Mouse (Mus musculus) ovary, adult 18-20 months (tissue): ENCODE data around the gene Nlrc4.
"Not testable (repeated sequence)": the region's sequence is repeated elsewhere in the genome, so short reads cannot be mapped to it uniquely, and the experiment has no call there.

Experiments
- DNase-seq: peaks from one replicate; pipeline ENCODE4 v3.0.0; 2022; ENCODE audit warnings: low spot score, mixed read lengths

Nlrc4 gene

DNA sequence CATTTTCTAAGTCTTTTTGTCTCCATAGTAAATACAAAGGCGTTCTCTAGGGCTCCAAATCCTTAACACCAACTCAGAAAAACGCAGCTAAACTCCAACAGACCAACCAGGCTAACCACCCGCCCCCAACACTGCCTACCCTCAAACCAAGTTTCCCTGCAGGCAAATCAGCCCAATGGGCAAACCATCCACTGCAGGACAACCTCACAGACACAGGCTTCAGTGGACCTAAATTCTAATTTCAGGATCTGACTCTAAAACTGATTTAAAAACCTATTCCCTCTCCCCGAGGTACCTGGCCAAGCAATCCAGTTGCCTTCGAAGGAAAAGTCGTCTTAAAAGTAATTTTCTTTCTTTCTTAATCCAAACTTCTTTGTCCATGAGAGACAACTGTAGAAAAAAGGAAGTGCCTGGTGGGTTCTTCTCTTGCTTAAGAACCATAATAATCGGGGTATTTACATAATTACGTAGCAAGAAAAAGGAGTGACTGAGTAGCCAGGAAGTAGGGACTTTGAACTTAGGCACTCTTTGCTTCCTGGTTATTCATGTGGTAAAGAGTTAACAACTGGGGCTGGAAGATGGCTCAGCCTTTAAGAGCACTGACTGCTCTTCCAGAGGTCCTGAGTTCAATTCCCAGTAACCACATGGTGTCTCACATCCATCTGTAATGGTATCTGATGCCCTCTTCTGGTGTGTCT, at the start of gene Nlrc4:
Gene Nlrc4, minus strand, starts transcription at position 432 of the 698 bp plus-strand sequence.
- no peak for DNase-seq

DNA sequence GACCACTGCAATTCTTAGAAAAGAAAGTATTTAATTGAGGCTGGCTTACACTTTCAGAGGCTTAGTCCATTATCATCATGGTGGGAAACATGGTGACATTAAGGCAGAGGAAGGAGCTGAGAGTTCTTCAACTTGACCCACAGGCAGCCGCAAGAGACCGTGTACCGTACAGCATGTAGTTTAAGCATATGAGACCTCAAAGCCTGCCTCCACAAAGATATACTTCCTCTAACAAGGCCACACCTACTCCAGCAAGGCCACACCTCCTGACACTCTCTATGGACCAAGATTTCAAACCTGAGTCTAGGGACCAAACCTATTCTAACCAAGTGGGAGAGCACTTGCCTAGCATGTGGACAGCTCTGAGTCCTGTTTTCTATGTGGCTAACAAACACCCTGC, 49.7 kb upstream of the Nlrc4 start:
- no peak for DNase-seq

DNA sequence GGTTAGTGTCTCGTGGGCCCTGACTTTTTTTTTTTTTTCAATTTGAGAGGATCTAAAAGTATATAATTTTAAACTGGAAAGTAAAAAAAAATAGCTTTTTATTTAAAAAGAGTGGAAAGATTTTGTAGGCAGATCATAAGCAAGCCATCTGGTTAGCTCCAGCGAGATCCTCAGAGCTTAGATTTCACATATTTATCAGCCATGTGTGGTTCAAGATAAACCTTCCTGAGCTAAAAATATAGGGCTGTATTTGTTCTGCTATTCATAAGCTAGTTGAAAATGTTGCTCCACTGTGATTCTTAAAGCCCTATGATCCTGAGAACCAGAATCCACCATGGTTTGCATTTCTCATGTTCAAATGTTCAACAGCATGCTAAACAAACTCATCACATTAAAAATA, 49.0 kb upstream of the Nlrc4 start:
- DNase-seq, result no peak

DNA sequence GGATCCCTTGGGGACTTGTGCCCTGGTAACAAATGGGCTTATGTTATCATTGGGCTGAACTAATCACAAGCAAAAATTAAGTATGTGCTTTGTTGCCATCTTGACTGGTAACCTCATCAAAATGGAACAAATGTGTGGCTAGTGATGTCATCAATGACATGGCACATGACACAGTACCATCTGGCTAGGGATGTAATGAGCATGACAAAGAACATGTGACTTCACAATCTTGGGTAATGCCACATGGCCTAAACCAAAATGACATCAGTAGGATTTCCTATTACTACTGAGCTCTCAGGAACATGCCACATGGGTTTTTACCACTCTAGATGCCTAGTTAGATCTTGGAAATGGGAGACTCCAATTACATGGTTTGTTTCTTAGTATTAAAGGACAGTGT, 42.1 kb upstream of the Nlrc4 start:
- no peak for DNase-seq

DNA sequence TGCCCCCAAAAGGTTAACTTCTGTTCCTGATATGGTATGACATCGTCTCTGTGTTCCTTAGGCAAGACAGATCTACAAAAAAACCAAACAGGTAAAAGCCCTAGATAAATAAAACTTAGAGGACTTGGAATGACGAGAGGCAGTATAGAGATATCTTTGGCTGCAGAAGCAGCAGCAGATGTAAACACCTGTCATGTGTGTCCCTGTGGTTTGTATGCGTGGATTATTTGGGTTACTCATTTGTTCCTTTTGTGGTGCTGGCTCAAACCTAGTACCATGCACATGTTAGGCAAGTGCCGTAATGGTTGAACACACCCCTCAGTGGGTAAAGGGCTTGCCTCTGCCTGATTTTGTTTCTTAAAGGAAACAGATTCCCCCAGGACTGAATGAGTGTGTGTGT, 41.3 kb upstream of the Nlrc4 start:
- no peak for DNase-seq

DNA sequence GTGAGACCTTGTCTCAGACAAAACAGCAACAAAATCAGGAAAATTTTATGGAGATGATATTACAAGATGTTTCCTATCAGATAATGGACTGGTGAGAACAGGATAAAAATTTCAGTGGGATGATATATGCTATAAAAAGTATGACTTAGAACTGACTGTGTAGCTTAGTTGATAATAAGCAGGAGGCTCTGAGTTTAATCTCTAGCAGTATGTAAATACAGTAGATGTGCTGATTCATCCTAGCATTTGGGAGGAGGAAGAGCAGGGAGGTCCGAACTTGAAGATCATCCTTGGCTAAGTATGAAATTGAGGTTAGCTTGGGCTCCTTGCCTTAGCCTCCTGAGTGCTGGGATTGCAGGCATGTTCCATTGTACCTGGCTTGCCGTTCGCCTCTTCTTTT, 32.6 kb upstream of the Nlrc4 start:
- DNase-seq, result no peak

DNA sequence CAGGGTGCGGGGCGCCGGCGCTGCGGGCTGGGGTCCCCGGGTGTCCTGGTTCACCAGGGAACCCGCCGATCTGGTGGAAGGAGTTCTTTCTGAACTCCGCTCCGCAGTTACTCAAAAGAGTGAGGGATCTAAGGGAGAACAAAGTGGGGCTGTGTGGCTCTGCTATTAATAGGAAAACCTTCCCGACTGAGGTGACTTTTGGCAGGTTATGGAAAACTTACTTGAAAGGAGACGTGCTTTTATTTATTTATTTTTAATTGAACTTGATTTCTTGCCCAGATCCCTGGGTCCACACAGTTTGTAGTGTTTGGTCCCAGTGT, 30.9 kb upstream of the Nlrc4 start:
- no peak for DNase-seq

DNA sequence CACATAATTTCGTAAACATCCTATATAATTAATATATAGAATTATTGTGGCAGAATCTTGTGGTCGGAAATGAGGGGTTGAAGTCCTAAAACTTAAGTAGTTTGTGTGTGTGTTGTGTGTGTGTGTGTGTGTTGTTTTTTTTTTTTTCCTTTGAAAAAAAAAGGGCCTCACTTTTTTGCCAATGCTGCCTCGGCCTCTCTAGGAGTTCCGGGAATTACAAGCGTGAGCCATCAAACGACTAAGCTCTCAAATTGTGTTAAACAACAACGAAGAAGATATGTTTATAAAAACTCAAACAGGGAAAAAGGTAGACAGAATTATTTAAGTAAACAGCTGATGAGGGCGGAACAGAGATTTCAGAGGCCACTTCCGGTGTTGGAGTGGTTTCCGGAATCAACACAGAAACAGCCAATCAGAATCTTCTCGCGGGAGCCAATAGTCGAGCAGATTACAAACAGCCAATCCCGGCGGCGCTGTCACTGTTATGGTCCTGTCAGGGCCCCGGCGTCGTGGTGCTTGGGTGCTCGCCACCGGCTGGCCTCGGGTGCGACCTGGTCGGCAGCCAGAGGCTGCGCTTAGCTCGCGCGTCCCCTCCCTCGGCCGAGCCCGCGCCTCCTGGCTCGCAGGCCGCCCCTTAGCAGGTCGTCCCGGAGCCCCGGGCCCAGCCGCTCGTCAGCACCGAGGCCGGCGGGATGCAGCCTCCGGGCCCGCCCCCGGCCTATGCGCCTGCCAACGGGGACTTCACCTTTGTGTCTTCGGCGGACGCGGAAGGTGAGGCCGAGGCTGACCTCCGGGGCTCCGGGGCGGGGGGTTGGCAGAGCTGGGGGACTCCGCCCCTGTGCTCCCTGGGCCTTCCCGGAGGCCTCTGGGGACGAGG, 30.3 kb upstream of the Nlrc4 start, which contains the start of gene Yipf4:
Gene Yipf4, plus strand, starts transcription at position 470 of the 877 bp plus-strand sequence.
- DNase-seq, result peak; percentile 91

DNA sequence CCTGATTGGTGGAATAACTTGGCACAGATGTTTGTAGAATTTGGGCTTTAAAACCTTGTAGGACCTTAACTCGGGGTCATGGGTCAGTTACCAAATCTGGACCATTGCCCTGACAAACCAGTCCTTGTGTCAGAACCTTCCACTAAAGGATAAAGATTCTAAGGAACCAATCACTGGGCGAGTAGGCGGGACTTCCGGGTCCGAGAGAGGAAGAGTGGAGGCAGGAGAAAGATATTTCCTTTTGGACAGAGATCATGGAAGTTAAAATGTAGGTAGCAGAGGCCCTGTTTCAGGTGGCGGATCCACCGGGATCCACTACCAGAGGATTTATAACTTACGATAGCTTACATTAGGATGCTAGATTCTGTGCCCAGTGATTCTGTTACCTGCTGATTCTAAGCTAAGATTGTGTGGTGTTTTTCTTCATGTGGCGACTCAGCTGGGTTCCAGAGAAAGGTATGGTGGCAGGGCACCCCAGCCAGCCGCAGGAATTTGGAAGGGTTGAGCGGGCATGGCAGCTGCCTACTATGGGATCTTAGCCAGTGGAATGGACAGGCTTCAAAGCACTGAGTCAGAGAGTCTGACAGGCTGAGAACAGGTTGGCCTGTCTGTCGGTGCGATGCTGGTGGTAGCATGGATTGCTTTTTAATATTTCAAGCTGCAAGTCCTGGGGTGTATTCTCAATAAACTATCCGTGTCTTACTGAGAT, 21.6 kb upstream of the Nlrc4 start:
- no peak for DNase-seq

DNA sequence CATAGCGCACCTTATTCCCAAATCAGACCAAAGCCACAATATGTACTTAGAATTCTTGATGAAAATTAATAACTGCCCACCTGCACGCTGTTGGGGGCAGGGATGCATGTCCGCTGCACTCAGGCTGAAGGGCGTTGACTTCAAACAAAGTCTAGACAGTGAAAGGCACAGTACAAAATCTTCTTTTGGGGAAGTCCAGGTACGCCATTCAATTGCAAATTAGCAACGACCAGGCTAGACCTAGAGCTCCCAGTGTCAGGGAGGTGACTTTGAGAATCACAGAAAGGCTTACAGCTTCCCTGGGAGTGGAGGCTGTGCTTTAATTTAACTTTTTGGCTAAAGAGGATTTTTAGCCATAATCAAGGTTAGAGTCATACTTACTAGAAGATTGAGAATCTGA, 11.2 kb upstream of the Nlrc4 start:
- not testable (repeated sequence) for DNase-seq

DNA sequence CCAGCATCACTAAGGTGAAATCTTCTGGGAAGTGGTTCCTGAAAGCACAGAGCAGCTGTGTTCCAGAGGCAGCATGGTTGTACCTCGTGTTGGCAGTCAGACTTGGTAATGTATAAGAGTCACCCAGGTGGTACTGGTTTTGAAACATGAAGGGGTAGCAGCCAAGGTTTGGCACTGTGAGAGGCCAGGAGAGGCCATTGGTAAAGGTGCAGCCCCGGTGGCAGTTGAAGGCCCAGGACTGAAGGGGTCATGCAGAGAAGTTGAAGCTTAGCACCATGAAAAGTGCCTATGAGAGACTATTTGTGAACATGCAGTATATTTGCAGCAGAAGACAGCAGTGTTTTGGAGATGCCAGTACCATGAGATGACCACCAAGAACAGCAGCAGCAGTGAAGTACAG, 9.0 kb upstream of the Nlrc4 start:
- not testable (repeated sequence) for DNase-seq

DNA sequence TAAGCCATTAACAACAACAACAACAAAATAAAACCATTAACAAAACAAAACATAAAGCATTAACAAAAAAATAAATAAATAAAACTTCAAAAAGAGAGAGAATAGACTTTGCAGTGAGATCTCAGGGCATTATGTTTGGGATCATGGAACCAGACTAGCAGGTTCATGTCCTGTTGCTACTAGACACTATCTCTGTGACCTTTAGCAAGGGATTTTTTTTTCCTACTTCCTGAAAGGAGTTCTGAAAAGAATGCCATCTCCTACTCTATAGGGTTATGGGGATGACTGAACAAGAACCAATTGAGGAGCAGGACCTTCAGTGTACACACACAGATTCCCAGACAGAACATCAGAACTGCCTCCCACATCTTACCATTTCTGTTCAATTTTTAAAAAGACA, 4.6 kb upstream of the Nlrc4 start:
- DNase-seq, result no peak

DNA sequence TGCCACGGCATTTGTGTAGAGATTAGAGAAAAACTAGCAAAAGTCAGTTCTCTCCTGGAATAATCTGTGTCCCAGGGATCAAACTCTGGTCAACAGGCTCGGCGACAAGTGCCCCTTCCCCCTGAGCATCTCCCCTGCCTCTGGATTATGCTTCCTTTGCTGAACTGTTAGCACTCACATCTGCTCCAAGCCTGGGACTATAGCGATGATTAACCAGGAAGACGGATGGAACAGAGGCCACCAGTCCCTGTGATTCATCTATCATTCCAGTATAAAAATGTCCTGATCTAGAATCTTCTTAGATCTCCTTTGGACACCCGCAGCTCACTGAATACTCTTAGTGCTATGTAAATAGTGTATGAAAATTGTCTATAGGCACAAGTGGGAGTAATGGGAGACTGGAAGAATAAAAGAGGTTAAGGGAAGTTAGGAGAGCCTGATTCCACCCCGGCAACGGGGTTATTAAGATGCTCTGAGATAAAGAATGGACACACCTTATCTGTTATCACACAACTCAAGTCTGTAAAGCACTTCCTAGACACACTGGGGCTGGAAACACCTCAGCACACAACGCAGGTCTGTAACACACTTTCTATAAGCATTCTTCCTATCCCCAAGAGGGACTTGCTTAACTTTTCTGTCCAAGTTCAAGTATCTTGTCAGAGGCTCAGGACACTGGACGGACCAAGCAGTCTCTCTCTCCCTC, 817 bp downstream of the Nlrc4 start:
- no peak for DNase-seq

DNA sequence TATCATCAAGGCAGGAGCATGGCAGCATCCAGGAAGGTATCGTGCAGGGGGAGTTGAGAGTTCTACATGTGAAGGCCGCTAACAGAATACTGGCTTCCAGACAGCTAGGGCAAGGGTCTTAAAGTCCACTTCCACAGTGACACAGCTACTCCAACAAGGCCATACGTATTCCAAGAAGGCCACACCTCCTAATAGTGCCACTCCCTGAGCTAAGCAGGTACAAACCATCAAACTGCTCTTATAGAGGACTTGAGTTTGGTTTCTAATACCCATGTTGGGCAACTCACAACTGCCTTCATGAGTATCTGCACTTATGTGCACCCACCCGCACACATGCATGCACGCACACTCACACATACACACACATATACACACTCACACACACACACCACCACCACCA, 2.1 kb downstream of the Nlrc4 start:
- DNase-seq, result no peak

DNA sequence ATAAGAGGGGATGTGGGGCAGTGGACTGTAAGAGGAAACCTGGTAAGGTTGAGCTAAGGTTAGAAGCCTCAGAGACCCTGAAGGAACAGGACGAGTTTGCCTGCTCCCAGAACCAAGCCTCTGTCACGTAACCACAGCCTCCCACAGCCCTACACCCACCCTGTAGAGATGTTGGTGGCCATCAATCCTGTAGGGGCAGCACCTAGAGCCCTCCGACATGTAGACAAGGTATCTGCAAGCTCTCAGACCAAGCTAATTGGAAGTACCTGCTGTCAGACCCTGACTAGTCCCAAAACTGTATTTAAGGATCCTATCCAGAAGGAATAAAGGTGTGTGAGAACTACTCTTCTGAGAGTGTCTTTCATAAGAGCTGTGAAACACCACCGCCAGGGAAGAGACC, 3.5 kb downstream of the Nlrc4 start:
- no peak for DNase-seq

DNA sequence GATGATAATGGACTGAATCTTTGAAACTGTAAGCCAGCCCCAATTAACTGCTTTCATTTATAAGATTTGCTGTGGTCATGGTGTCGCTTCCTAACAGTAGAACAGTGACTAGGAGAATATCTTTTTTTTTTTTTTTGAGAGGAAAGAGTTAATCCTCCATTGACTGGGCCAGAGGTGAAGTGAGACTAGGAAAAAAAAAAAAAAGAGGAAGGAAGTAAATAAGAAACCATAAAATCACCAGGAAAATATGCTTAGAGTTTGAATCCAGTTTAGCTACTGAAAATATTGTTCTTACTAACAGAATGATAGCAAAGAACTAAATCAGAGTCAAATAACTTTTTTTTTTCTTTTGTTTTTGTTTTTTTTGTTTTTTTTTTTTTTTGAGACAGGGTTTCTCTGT, 4.3 kb downstream of the Nlrc4 start:
- DNase-seq, result no peak

DNA sequence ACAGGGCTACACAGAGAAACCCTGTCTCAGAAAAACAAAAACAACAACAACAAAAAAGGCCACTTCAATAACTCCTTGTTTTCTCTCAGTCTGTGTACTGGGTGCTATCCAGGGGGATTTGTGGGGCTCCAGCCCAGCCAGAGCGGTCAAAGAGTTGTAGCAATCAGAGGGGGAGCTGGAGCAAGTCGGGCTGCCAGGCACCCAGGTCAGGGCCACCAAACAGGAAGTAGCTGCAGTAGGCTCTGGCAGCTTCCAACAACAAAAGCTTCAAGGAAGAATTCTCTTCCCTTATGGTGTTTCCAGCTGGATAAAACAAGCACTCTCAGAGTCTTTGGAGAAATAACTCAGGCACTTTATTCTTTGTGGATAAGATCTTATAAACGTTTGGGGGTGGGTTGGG, 5.0 kb downstream of the Nlrc4 start:
- DNase-seq, result no peak

DNA sequence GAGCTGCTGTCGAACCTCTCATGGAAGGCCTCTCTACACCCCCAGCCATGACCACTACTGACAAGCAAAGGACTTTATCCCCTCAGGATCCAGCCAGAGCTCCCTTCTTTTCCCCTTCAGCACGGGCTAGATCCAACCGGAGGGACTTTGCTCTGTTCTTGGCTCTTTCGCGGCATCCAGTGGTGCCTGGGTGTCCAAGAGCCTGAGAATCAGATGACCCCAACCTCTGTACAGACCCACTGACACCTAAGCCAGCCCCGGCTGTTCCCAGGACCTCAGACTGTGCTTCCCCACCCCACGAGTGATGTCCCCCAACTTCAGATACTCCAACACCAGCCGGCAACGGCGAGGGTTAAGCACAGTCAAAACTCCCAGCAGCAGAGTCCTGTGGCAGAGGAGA, 9.2 kb downstream of the Nlrc4 start:
- DNase-seq, result no peak

DNA sequence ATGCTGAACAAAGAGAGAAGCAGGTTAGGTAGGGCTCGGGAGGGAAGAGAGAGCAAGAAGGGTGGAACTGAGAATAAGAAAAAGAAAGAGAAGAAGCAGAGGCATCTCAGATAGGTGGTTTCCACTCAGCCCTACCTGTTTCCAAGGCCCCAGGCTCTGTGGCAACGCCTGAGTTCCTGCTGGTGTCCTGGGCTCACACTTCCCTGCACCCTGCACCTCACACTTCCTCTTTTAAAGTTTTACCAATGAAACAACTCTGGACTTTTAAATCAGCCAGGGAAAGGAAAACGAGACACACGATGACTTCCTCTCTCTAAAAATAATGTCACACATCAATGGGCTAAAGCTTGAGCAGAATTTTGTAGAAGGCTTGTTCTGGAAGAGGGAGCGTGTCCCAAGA, 18.5 kb downstream of the Nlrc4 start:
- no peak for DNase-seq

DNA sequence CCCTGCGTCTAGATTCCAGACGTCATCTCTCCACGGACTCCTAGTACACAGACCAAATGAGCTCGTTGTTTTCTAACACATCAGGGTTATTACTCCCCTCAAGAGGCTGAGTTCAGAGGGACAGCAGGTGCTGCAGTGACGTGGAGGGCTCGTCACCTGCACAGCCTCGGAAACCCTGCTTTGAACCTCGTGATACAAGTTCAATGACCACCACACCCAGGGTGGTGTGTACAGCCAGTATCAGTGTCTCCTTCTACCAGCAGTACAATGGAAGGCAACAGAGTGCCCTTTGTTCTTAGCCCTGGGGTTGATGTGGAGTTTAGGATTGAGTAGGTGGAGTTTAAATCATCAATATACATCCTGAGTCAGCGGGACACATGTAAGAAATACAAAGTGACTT, 21.2 kb downstream of the Nlrc4 start:
- DNase-seq, result no peak

DNA sequence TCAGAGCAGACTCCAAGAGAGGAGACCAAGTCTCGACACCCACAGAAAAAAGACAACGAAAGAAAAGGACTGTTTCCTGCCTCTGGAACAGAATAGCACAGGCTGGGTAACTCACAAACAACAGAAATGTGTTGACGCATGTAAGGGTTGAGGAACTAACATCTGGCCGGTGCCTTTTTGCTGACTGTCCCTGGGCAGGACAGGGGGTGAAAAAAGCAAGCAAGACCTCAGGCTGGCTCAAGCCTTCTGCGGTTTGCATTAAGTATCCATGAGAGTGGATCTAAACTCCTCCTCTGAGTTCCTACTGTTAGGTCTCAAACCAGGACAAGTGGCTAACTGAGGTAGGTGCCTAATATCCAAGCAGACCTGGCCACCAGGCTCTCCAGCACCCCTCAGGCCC, 26.3 kb downstream of the Nlrc4 start:
- no peak for DNase-seq

DNA sequence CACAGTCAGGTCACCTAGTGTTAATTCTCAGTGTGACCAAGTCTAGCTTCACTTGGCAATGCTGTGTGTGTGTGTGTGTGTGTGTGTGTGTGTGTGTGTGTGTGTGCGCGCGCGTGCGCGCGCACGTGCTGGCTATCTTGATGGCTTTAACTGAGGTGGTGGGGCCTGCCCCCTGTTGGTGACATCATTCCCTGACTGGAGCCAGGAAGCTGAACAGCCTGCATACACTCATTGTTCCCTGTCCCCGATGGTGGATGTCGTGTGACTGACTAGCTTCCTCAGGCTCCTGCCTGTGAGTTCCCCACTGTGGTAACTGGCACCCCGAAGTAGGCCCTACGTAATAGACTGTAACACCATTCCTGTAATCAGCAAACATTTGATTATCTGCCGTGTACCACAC, 27.5 kb downstream of the Nlrc4 start:
- no peak for DNase-seq
